Mouse (Mus musculus): ENCODE measurements around the gene Shtn1. TPM values are rescaled to one million over a fixed set of nuclear protein-coding genes. Genes with fewer than 3 reads are reported as not detected.

The Shtn1 gene
- polyA plus RNA-seq, 1 experiment, result 6.4 TPM

- Histone ChIP-seq H3K4me3 (replicated peaks; ENCODE audit: extremely low read depth, low read depth, low read length) (no peak overlapping the region), H3K4me1 (ENCODE audit: control insufficient read depth, insufficient read depth, low read length) (no peaks in the 10 kb centered on the region)
- no peak for DNase-seq
- TF ChIP-seq CTCF (IDR thresholded peaks at IDR 0.05; ENCODE audit: insufficient read depth, low read length) (no peak), POLR2A (IDR thresholded peaks at IDR 0.05; ENCODE audit: borderline replicate concordance, extremely low read depth, low read depth, low read length) (no peak)
- WGBS, result 80% methylated on average over 1 of the region's 1 CpGs
Measured at GRCm38 (mm10) chr19:59030221-59030620, 45.7 kb downstream of the Shtn1 start.

- TF ChIP-seq POLR2A (IDR thresholded peaks at IDR 0.05; ENCODE audit: borderline replicate concordance, extremely low read depth, low read depth, low read length) (no peak), CTCF (IDR thresholded peaks at IDR 0.05; ENCODE audit: insufficient read depth, low read length) (no peak)
- 85% methylated on average over 9 of the region's 9 CpGs for WGBS
- no peak overlapping the region for H3K4me3 ChIP-seq (replicated peaks; ENCODE audit: extremely low read depth, low read depth, low read length)
Measured at GRCm38 (mm10) chr19:59029011-59029410, 46.9 kb downstream of the Shtn1 start.

GRCm38 (mm10) chr19:59028130-59028529 is 47.8 kb downstream of the Shtn1 start:
- Histone ChIP-seq H3K4me3 (replicated peaks; ENCODE audit: extremely low read depth, low read depth, low read length) (no peak overlapping the region), H3K4me1 (ENCODE audit: control insufficient read depth, insufficient read depth, low read length) (no peaks in the 10 kb centered on the region)
- 88% methylated on average over 3 of the region's 3 CpGs for WGBS
- no peak for DNase-seq
- TF ChIP-seq CTCF (IDR thresholded peaks at IDR 0.05; ENCODE audit: insufficient read depth, low read length) (no peak), POLR2A (IDR thresholded peaks at IDR 0.05; ENCODE audit: borderline replicate concordance, extremely low read depth, low read depth, low read length) (no peak)

More at GRCm38 (mm10) chr19:59029011-59029410, 46.9 kb downstream of the Shtn1 start:
- DNase-seq, result no peak
- no peaks in the 10 kb centered on the region for H3K4me1 ChIP-seq (ENCODE audit: control insufficient read depth, insufficient read depth, low read length)

GRCm38 (mm10) chr19:59023876-59024275 is 52.0 kb downstream of the Shtn1 start:
- WGBS, result 91% methylated on average over 3 of the region's 3 CpGs
- TF ChIP-seq CTCF (IDR thresholded peaks at IDR 0.05; ENCODE audit: insufficient read depth, low read length) (no peak), POLR2A (IDR thresholded peaks at IDR 0.05; ENCODE audit: borderline replicate concordance, extremely low read depth, low read depth, low read length) (no peak)
- no peak for DNase-seq
- H3K4me1 ChIP-seq (ENCODE audit: control insufficient read depth, insufficient read depth, low read length), result no peaks in the 10 kb centered on the region
- H3K4me3 ChIP-seq (replicated peaks; ENCODE audit: extremely low read depth, low read depth, low read length), result no peak overlapping the region

GRCm38 (mm10) chr19:59021644-59022043 is 54.3 kb downstream of the Shtn1 start:
- no peak for TF ChIP-seq CTCF (IDR thresholded peaks at IDR 0.05; ENCODE audit: insufficient read depth, low read length)
- TF ChIP-seq POLR2A (IDR thresholded peaks at IDR 0.05; ENCODE audit: borderline replicate concordance, extremely low read depth, low read depth, low read length), result no peak
- no peak for DNase-seq
- H3K4me1 ChIP-seq (ENCODE audit: control insufficient read depth, insufficient read depth, low read length), result no peaks in the 10 kb centered on the region
- H3K4me3 ChIP-seq (replicated peaks; ENCODE audit: extremely low read depth, low read depth, low read length), result no peak overlapping the region

- no peak for TF ChIP-seq CTCF (IDR thresholded peaks at IDR 0.05; ENCODE audit: insufficient read depth, low read length)
- TF ChIP-seq POLR2A (IDR thresholded peaks at IDR 0.05; ENCODE audit: borderline replicate concordance, extremely low read depth, low read depth, low read length), result no peak
- 63% methylated on average over 5 of the region's 5 CpGs for WGBS
- Histone ChIP-seq H3K4me1 (ENCODE audit: control insufficient read depth, insufficient read depth, low read length) (no peaks in the 10 kb centered on the region), H3K4me3 (replicated peaks; ENCODE audit: extremely low read depth, low read depth, low read length) (no peak overlapping the region)
- DNase-seq, result no peak
Measured at GRCm38 (mm10) chr19:59010802-59011201, 65.1 kb downstream of the Shtn1 start.

- Histone ChIP-seq H3K4me1 (ENCODE audit: control insufficient read depth, insufficient read depth, low read length) (no peaks in the 10 kb centered on the region), H3K4me3 (replicated peaks; ENCODE audit: extremely low read depth, low read depth, low read length) (no peak overlapping the region)
- TF ChIP-seq POLR2A (IDR thresholded peaks at IDR 0.05; ENCODE audit: borderline replicate concordance, extremely low read depth, low read depth, low read length), result no peak
- no peak for TF ChIP-seq CTCF (IDR thresholded peaks at IDR 0.05; ENCODE audit: insufficient read depth, low read length)
- WGBS, result 80% methylated on average over 15 of the region's 15 CpGs
- no peak for DNase-seq
Measured at GRCm38 (mm10) chr19:59006577-59007340, 69.1 kb downstream of the Shtn1 start.

- DNase-seq, result no peak
- H3K4me3 ChIP-seq (replicated peaks; ENCODE audit: extremely low read depth, low read depth, low read length), result no peak overlapping the region
- TF ChIP-seq POLR2A (IDR thresholded peaks at IDR 0.05; ENCODE audit: borderline replicate concordance, extremely low read depth, low read depth, low read length) (no peak), CTCF (IDR thresholded peaks at IDR 0.05; ENCODE audit: insufficient read depth, low read length) (no peak)
- 86% methylated on average over 6 of the region's 6 CpGs for WGBS
- no peaks in the 10 kb centered on the region for H3K4me1 ChIP-seq (ENCODE audit: control insufficient read depth, insufficient read depth, low read length)
Measured at GRCm38 (mm10) chr19:59002827-59003226, 73.1 kb downstream of the Shtn1 start.

- DNase-seq, result no peak
- Histone ChIP-seq H3K4me1 (ENCODE audit: control insufficient read depth, insufficient read depth, low read length) (no peaks in the 10 kb centered on the region), H3K4me3 (replicated peaks; ENCODE audit: extremely low read depth, low read depth, low read length) (no peak overlapping the region)
- 47% methylated on average over 9 of the region's 9 CpGs for WGBS
- no peak for TF ChIP-seq POLR2A (IDR thresholded peaks at IDR 0.05; ENCODE audit: borderline replicate concordance, extremely low read depth, low read depth, low read length)
- TF ChIP-seq CTCF (IDR thresholded peaks at IDR 0.05; ENCODE audit: insufficient read depth, low read length), result no peak
Measured at GRCm38 (mm10) chr19:58981571-58981970, 94.3 kb downstream of the Shtn1 start.

GRCm38 (mm10) chr19:58980056-58980440 is 95.9 kb downstream of the Shtn1 start:
- Histone ChIP-seq H3K4me1 (ENCODE audit: control insufficient read depth, insufficient read depth, low read length) (no peaks in the 10 kb centered on the region), H3K4me3 (replicated peaks; ENCODE audit: extremely low read depth, low read depth, low read length) (no peak overlapping the region)
- TF ChIP-seq CTCF (IDR thresholded peaks at IDR 0.05; ENCODE audit: insufficient read depth, low read length) (no peak), POLR2A (IDR thresholded peaks at IDR 0.05; ENCODE audit: borderline replicate concordance, extremely low read depth, low read depth, low read length) (no peak)
- WGBS, result 69% methylated on average over 5 of the region's 5 CpGs
- DNase-seq, result no peak

Measured in lung, adult 2 months (tissue).